Mouse (Mus musculus) liver, adult 2 months (tissue): Measurements from ENCODE around the gene Gm11555. TPM values are rescaled to one million over a fixed set of nuclear protein-coding genes. Genes with fewer than 3 reads are reported as not detected.
"Not testable (repeated sequence)": the region's sequence is repeated elsewhere in the genome, so short reads cannot be mapped to it uniquely, and the experiment has no call there.

Source experiments
- DNase-seq: peaks from one replicate; pipeline ENCODE4 v3.0.0-alpha.2; 2011; ENCODE audit warnings: low read depth, low spot score; ENCODE audit errors: extremely low read depth
- H3K27ac ChIP-seq: fragments of 200-500 bp; replicated peaks from 2 replicates; pipeline ENCODE4 v1.5.1; 2012; ENCODE audit warnings: low read depth, mild to moderate bottlenecking, control low read depth, inconsistent platforms, low read length; ENCODE audit not compliant: insufficient read depth
- H3K27me3 ChIP-seq: fragments of 200-500 bp; 2 replicates; pipeline ENCODE4 v1.6.1; 2012; ENCODE audit warnings: mild to moderate bottlenecking, moderate library complexity, low read length, inconsistent platforms; ENCODE audit not compliant: control insufficient read depth, insufficient read depth
- H3K36me3 ChIP-seq: fragments of 200-500 bp; 2 replicates; pipeline ENCODE4 v1.6.1; 2012; ENCODE audit warnings: low read length, inconsistent platforms; ENCODE audit not compliant: control insufficient read depth, insufficient read depth
- H3K4me1 ChIP-seq: fragments of 200-500 bp; 2 replicates; pipeline ENCODE4 v1.6.1; 2011; ENCODE audit warnings: low read length; ENCODE audit not compliant: control insufficient read depth, insufficient read depth
- H3K4me3 ChIP-seq: fragments of 200-500 bp; 2 replicates; pipeline ENCODE4 v1.5.1; 2011; ENCODE audit warnings: low read depth, mild to moderate bottlenecking, control low read depth, low read length, moderate library complexity; ENCODE audit not compliant: insufficient read depth
- H3K79me2 ChIP-seq: fragments of 200-500 bp; 2 replicates; pipeline ENCODE4 v1.6.1; 2012; ENCODE audit warnings: inconsistent platforms, mild to moderate bottlenecking, low read length, moderate library complexity; ENCODE audit not compliant: control insufficient read depth, insufficient read depth
- H3K9ac ChIP-seq: fragments of 200-500 bp; 2 replicates; pipeline ENCODE4 v1.6.1; 2012; ENCODE audit warnings: low read depth, mild to moderate bottlenecking, control low read depth, inconsistent platforms, low read length
- CTCF ChIP-seq: fragments of 200-500 bp; IDR thresholded peaks from 2 replicates; pipeline ENCODE4 v1.5.1; 2011; ENCODE audit warnings: low read depth, low read length, control low read depth
- POLR2A ChIP-seq: fragments of 200-500 bp; IDR thresholded peaks from 2 replicates; pipeline ENCODE4 v1.6.1; 2011; ENCODE audit warnings: low read length, control low read depth; ENCODE audit not compliant: insufficient read depth; ENCODE audit errors: extremely low read depth
- WGBS: fragments of 180-500 bp; shearing (Covaris S2); methylation state at CpG from one replicate; pipeline ENCODE4 v1.1.7; 2018; 5-methylcytosine and 5-hydroxymethylcytosine counted together
- polyA plus RNA-seq: library from polyadenylated mRNA; depleted of rRNA; stranded (reverse); fragments of >200 nt; gene quantifications from 2 replicates; pipeline ENCODE4 v1.2.3, GENCODE M21; 2012; rRNA removed
- total RNA-seq: library from RNA; depleted of rRNA; stranded (reverse); fragments of >200 nt; gene quantifications from 2 replicates; pipeline ENCODE4 v1.2.3, GENCODE M21; 2014; rRNA removed

The Gm11555 gene
- total and polyA plus RNA-seq, 2 experiments = not detected

DNA sequence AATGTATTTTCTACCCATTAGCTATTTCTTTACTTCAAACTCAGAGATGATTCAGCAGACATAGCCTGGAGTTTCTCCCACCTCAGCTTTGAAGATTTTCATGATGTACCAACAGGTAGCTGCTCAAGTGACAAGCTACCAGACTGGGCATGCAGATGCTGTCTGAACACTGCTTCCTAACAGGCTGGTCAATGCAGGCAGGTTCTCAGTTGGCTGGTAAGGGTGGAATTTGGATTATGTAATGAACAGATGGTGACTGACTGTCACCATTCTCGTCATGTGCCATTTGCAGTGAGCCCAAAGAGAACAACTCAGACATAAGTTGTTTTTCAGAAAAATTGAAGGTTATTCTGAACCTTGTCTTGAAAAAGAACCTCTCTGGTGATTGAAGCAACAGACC lies 40.9 kb downstream of the Gm11555 start:
- TF ChIP-seq CTCF = no peak
- no peak for TF ChIP-seq POLR2A
- Histone ChIP-seq H3K27ac (no peak overlapping the region), H3K4me3 (no peak overlapping the region), H3K79me2 (no peaks in the 10 kb centered on the region), H3K27me3 (no peaks in the 10 kb centered on the region), H3K4me1 (no peaks in the 10 kb centered on the region), H3K9ac (no peak overlapping the region), H3K36me3 (no peaks in the 10 kb centered on the region)
- DNase-seq = no peak
- WGBS = 67% methylated on average over 1 of the region's 1 CpGs

DNA sequence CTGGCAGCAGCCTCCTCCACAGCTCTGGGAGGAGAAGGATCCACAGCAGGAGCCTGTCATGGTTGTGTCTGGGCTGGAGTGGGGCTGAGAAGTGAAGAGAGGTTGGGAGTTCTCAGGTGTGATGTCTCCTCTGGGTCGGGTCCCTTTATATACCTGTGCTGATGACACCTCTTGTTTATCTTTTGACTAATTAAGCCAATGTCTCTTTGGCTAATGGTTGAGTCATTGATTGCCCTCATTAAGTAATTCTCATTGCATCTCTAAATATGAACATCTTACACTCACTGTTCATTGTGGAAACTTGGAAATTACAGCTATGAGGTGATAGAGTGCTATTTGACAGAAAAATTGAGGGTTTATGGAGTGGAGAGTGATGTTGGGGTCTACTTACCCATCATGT lies 46.8 kb downstream of the Gm11555 start, which contains the start of gene Gm11938:
Gene Gm11938, minus strand, starts transcription at position 101 of the 400 bp plus-strand sequence.
- not testable (repeated sequence) for H3K27me3 ChIP-seq, DNase-seq, H3K36me3 ChIP-seq, H3K79me2 ChIP-seq, H3K4me1 ChIP-seq, H3K4me3 ChIP-seq, H3K27ac ChIP-seq, H3K9ac ChIP-seq
- 36% methylated on average over 1 of the region's 1 CpGs for WGBS

Other genes starting within 250 kb of the Gm11555 start
Only the 30 nearest of the 38 such genes appear.
- 4.0 and 6.4 TPM in 2 replicates for gene Krt23, start 157.1 kb downstream of the Gm11555 start, total RNA-seq
- gene Krt23, start 157.1 kb downstream of the Gm11555 start, polyA plus RNA-seq = 1.4 and 1.7 TPM in 2 replicates
- gene Krt39, start 128.9 kb downstream of the Gm11555 start, total RNA-seq = not detected in 2 replicates
- not detected in 2 replicates for gene Krt39, start 128.9 kb downstream of the Gm11555 start, polyA plus RNA-seq
- not detected in 2 replicates for gene Krt40, start 107.1 kb downstream of the Gm11555 start, total RNA-seq
- not detected in 2 replicates for gene Krt40, start 107.1 kb downstream of the Gm11555 start, polyA plus RNA-seq
- not detected in 2 replicates for gene Krtap3-3, start 99.4 kb downstream of the Gm11555 start, total RNA-seq
- not detected in 2 replicates for gene Krtap3-3, start 99.4 kb downstream of the Gm11555 start, polyA plus RNA-seq
- gene Krtap3-2, start 93.4 kb downstream of the Gm11555 start, total RNA-seq = not detected in 2 replicates
- gene Krtap3-2, start 93.4 kb downstream of the Gm11555 start, polyA plus RNA-seq = not detected in 2 replicates
- not detected in 2 replicates for gene Gm11939, start 90.8 kb downstream of the Gm11555 start, total RNA-seq
- not detected in 2 replicates for gene Gm11939, start 90.8 kb downstream of the Gm11555 start, polyA plus RNA-seq
- gene Krtap3-1, start 83.6 kb downstream of the Gm11555 start, total RNA-seq = not detected in 2 replicates
- gene Krtap3-1, start 83.6 kb downstream of the Gm11555 start, polyA plus RNA-seq = not detected in 2 replicates
- gene Krtap1-5, start 69.2 kb downstream of the Gm11555 start, total RNA-seq = not detected in 2 replicates
- not detected in 2 replicates for gene Krtap1-5, start 69.2 kb downstream of the Gm11555 start, polyA plus RNA-seq
- gene Krtap1-4, start 66.6 kb downstream of the Gm11555 start, total RNA-seq = not detected in 2 replicates
- not detected in 2 replicates for gene Krtap1-4, start 66.6 kb downstream of the Gm11555 start, polyA plus RNA-seq
- gene Krtap1-3, start 58.9 kb downstream of the Gm11555 start, total RNA-seq = not detected in 2 replicates
- gene Krtap1-3, start 58.9 kb downstream of the Gm11555 start, polyA plus RNA-seq = not detected in 2 replicates
- not detected in 2 replicates for gene Krtap9-3, start 52.1 kb downstream of the Gm11555 start, total RNA-seq
- not detected in 2 replicates for gene Krtap9-3, start 52.1 kb downstream of the Gm11555 start, polyA plus RNA-seq
- not detected in 2 replicates for gene Gm11938, start 46.9 kb downstream of the Gm11555 start, total RNA-seq
- gene Gm11938, start 46.9 kb downstream of the Gm11555 start, polyA plus RNA-seq = not detected in 2 replicates
- not detected in 2 replicates for gene Gm11937, start 40.0 kb downstream of the Gm11555 start, total RNA-seq
- gene Gm11937, start 40.0 kb downstream of the Gm11555 start, polyA plus RNA-seq = not detected in 2 replicates
- not detected in 2 replicates for gene Krtap2-4, start 35.4 kb downstream of the Gm11555 start, total RNA-seq
- gene Krtap2-4, start 35.4 kb downstream of the Gm11555 start, polyA plus RNA-seq = not detected in 2 replicates
- not detected in 2 replicates for gene Gm11562, start 29.8 kb downstream of the Gm11555 start, total RNA-seq
- not detected in 2 replicates for gene Gm11562, start 29.8 kb downstream of the Gm11555 start, polyA plus RNA-seq
- not detected in 2 replicates for gene Krtap4-1, start 22.0 kb downstream of the Gm11555 start, total RNA-seq
- gene Krtap4-1, start 22.0 kb downstream of the Gm11555 start, polyA plus RNA-seq = not detected in 2 replicates
- not detected in 2 replicates for gene Krtap4-2, start 15.2 kb downstream of the Gm11555 start, total RNA-seq
- gene Krtap4-2, start 15.2 kb downstream of the Gm11555 start, polyA plus RNA-seq = not detected in 2 replicates
- not detected in 2 replicates for gene Krtap4-7, start 6.1 kb downstream of the Gm11555 start, total RNA-seq
- not detected in 2 replicates for gene Krtap4-7, start 6.1 kb downstream of the Gm11555 start, polyA plus RNA-seq
- gene Gm11563, start 8.7 kb upstream of the Gm11555 start, total RNA-seq = not detected in 2 replicates
- gene Gm11563, start 8.7 kb upstream of the Gm11555 start, polyA plus RNA-seq = not detected in 2 replicates
- not detected in 2 replicates for gene Krtap4-6, start 15.7 kb upstream of the Gm11555 start, total RNA-seq
- gene Krtap4-6, start 15.7 kb upstream of the Gm11555 start, polyA plus RNA-seq = not detected in 2 replicates
- not detected in 2 replicates for gene Gm14190, start 40.5 kb upstream of the Gm11555 start, total RNA-seq
- gene Gm14190, start 40.5 kb upstream of the Gm11555 start, polyA plus RNA-seq = not detected in 2 replicates
- not detected in 2 replicates for gene Gm14180, start 84.1 kb upstream of the Gm11555 start, total RNA-seq
- not detected in 2 replicates for gene Gm14180, start 84.1 kb upstream of the Gm11555 start, polyA plus RNA-seq
- gene Gm11595, start 122.7 kb upstream of the Gm11555 start, total RNA-seq = not detected in 2 replicates
- not detected in 2 replicates for gene Gm11595, start 122.7 kb upstream of the Gm11555 start, polyA plus RNA-seq
- not detected in 2 replicates for gene Krtap4-8, start 130.5 kb upstream of the Gm11555 start, total RNA-seq
- gene Krtap4-8, start 130.5 kb upstream of the Gm11555 start, polyA plus RNA-seq = not detected in 2 replicates
- not detected in 2 replicates for gene Krtap4-9, start 135.0 kb upstream of the Gm11555 start, total RNA-seq
- not detected in 2 replicates for gene Krtap4-9, start 135.0 kb upstream of the Gm11555 start, polyA plus RNA-seq
- not detected in 2 replicates for gene Gm11596, start 143.2 kb upstream of the Gm11555 start, total RNA-seq
- gene Gm11596, start 143.2 kb upstream of the Gm11555 start, polyA plus RNA-seq = not detected in 2 replicates
- gene Gm11569, start 148.7 kb upstream of the Gm11555 start, total RNA-seq = not detected in 2 replicates
- gene Gm11569, start 148.7 kb upstream of the Gm11555 start, polyA plus RNA-seq = not detected in 2 replicates
- gene Gm11554, start 154.2 kb upstream of the Gm11555 start, total RNA-seq = not detected in 2 replicates
- not detected in 2 replicates for gene Gm11554, start 154.2 kb upstream of the Gm11555 start, polyA plus RNA-seq
- not detected in 2 replicates for gene Krtap4-13, start 159.7 kb upstream of the Gm11555 start, total RNA-seq
- not detected in 2 replicates for gene Krtap4-13, start 159.7 kb upstream of the Gm11555 start, polyA plus RNA-seq
- not detected in 2 replicates for gene Gm11564, start 165.4 kb upstream of the Gm11555 start, total RNA-seq
- gene Gm11564, start 165.4 kb upstream of the Gm11555 start, polyA plus RNA-seq = not detected in 2 replicates